Mouse (Mus musculus): ENCODE results near the gene Fancf.

GRCm38 (mm10) chr7:51815473-51816282 lies 46.4 kb downstream of the Fancf start:
- TF ChIP-seq CTCF (IDR thresholded peaks at IDR 0.05; ENCODE audit: extremely low read depth, insufficient read length, insufficient replicate concordance, low read depth, low read length) (no peak), POLR2A (IDR thresholded peaks at IDR 0.05; ENCODE audit: low read depth, low read length) (no peak)

All from small intestine, adult 2 months (tissue).